Mouse (Mus musculus): ENCODE data around the gene Slc9b1. TPM values are rescaled to one million over a fixed set of nuclear protein-coding genes. Genes with fewer than 3 reads are reported as not detected.

Gene Slc9b1
- under 1 TPM in 1 of 2 experiments, not detected in 1; 0.64 TPM for total RNA-seq (2021)

DNA sequence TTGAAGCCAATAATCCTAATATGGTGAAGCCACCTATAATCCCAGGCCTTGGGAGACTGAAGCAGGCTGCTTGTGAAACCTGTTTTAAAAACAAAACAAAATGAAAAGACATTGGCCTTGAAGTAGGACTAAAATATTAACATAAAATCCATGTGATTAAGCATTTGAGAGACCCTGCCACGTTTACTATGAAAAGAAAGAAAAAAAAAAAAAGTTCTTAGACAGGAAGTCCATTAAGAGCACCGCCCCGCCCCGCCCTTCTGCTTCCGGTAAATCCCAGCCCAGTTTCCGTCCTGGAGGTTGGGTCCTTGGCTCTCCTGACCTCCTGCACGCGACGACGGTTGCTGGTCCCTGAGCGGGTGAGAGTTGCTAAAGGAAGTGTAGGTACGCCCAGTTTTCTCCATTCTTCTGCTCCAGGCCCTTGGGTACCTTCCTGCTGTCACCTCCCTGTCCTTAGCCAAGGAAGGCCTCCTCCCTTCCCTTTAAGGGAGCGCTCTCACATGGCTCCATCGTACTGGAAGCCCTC, at the start of gene Slc9b1:
Gene Slc9b1 (plus strand): TSS at position 291 of the 526 bp plus-strand sequence.
- DNase-seq (ENCODE audit: low spot score in 2 of 2) = no peak
- intact Hi-C loops (cut with DNase I) = no loop called here

DNA sequence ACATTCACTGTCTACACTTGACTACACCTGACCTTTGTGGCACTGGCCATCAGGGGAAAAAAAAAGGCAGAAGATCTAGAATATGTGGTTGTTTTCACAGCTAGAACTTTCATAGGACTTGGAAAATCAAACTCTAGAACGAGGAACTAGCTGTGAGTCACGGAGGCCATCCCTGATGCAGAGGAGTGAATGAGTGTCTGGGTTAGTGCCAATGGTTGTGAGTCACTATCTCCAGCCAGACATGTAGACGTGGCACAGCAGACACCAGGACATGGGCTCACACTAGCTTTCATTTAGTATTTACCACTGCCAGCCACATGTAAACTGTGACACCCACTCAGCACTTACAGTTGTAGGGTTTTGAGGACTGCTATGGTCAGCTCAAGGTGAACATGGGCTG, 49.3 kb upstream of the Slc9b1 start:
- peak; percentile 11 to 43 for DNase-seq (ENCODE audit: low spot score in 2 of 2)
- intact Hi-C loops (cut with DNase I) = no loop called here

DNA sequence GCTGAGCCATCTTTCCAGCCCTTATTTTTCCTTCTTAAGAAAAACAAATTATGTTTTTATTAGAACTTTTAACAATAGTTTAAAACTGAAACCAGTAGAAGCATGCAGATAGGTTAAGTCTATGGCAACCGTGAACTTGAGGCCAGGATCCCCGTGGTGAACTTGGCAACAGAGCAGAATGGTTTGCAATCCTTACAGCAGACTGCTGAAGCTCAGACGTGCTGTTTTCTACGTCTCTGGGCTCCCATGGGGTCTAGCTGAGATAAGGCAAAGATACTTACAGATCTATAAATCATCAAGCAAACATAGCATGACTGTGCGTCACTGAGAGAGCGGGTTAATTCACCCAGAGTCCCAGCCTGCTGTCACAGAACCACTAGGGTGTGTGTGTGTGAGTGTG, 47.7 kb upstream of the Slc9b1 start:
- DNase-seq (ENCODE audit: low spot score in 2 of 2) = no peak
- intact Hi-C loops (cut with DNase I) = no loop called here

DNA sequence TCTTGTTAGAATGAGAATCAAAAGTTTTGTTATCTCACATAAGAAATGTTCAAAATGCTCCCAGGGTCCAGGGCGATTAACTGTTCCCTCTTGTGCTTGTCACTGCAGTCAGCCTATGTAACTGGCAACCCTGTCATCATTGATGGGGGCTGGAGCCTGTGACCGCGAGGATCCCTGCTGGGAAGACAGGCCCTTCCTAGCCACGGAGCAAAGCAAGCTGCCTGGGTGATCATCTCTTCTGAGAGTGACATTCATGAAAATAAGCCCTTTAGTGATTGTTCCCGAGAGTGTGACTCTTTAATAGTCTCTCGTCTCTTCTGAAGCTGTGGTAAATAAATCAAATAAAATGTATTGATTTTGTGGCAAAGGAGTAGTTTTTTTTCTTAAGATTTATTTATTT, 43.8 kb upstream of the Slc9b1 start:
- intact Hi-C loops (cut with DNase I) = no loop called here
- DNase-seq (ENCODE audit: low spot score in 2 of 2) = no peak

DNA sequence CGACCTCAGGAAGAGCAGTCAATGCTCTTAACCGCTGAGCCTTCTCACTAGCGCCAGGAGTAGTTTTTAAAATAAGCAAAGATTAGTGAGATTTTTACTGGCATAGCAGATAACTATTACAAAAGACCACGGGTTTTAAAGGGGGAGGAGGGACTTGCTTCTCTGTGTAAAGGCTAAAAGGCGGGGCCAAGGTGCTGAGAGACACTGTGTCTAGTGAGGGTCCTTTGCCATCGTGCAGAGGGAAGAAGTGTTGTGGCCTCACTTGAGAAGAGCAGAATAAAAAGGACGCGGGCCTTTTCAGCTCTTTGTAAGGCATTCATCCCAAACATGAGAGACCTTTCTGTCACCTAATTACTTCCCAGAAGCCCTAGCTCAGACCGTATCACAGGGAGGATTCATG, 43.3 kb upstream of the Slc9b1 start:
- intact Hi-C loops (cut with DNase I) = no loop called here
- DNase-seq (ENCODE audit: low spot score in 2 of 2) = no peak

DNA sequence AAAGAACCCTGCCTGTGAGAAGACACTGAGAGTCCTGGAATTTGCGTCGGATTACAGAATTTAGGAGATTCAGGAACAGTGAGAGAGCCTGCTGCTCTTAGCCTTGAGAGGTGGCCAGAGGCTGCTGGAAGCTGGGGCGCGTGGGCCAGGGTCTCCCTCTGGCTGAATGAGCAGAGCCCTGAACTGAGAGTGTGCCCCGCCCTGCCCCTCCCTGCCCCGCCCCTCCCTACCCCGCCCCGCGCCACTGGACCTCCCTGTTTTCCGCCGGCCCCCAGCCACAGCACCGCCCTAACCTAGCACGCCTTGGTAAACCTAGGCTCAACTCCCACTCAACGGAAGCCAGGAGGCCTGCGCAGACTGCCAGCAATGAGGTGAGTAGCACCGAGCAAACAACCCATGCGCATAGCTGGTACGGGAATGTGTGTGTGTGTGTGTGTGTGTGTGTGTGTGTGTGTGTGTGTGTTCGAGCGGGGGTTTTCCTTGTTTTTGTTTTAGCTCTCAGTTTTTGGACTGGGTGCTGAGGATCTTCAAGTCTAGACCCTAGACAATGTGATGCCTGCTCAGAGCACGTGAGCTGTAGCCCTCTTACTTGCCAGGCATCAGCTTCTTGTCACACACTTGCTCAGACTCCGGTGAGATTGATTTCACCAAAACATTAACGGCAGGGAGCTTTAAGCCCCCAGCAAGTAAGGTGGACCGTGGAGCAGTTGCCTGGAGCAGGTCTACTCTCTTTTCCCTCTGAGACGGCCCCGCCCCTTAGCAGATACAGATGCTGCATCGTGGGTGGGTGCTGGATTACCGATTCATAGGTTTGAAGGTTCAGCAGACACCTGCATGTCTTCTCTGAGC, 40.2 kb upstream of the Slc9b1 start, which contains the start of gene Slc9b2:
Gene Slc9b2 (plus strand): TSS at position 290 of the 849 bp plus-strand sequence.
- DNase-seq (ENCODE audit: low spot score in 2 of 2) = peak; percentile 12 to 29
- intact Hi-C loops (cut with DNase I) = no loop called here

DNA sequence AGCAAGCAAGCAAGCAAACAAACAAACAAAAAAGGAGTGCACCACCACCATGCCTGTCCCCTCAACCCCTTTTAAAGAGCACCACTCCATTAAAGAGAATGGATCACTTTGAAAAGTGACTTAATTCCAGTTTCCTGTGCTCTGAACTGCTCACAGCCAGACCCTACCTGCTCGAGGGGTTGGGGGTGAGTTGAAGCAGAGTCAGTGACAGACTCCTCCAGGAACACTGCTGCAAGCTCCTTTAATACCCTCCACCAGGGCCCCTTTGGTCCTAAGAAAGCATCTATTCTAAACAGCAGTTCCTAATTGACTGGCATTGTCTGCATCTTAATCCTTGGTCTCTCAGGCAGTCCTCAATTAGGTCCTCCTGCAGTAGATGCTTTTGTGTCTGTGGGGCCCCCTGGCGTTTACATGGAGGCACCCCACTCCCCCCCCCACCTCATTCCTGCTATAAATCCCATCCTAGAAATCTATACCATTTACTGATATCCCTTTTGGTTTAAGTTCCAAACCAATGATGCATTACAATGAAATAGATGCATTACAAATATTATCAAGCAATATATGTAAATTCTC, 34.8 kb upstream of the Slc9b1 start:
- intact Hi-C loops (cut with DNase I) = no loop called here
- DNase-seq (ENCODE audit: low spot score in 2 of 2) = no peak

DNA sequence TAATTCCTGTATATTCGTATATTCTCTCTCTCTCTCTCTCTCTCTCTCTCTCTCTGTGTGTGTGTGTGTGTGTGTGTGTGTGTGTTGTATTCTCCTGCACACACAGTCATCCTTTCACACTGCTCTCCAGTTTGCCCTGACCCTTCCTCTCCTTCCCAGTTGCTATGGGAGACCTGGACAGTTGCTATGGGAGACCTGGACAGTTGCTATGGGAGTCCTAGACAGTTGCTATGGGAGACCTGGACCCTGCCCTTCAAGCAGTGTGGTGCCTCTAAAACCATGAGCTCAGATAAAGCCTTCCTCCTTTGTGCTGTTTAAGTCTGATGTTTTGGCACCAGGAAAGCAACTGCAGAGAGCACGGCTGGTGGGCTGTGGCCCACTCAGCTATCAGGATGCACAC, 34.1 kb upstream of the Slc9b1 start:
- DNase-seq (ENCODE audit: low spot score in 2 of 2) = no peak
- intact Hi-C loops (cut with DNase I) = no loop called here

DNA sequence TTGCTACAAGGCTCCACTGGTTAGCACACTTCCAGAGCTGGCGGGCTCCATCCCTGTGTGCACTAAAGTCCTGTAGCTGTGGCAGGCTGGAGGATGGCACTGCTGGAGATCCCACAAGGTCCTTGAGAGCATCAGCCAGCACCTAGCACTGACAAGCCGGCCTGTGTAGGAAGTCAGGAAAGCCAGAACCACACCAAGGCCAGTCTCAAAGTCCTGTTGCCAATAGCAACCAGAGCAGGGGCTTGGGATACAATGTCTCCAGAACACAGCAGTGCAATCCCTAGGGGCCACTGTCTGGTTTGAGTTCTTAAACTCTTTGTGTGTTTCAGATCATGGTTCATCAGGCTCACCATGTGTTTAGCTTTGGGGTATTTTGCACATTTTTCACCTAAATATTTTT, 33.0 kb upstream of the Slc9b1 start:
- intact Hi-C loops (cut with DNase I) = no loop called here
- DNase-seq (ENCODE audit: low spot score in 2 of 2) = no peak

DNA sequence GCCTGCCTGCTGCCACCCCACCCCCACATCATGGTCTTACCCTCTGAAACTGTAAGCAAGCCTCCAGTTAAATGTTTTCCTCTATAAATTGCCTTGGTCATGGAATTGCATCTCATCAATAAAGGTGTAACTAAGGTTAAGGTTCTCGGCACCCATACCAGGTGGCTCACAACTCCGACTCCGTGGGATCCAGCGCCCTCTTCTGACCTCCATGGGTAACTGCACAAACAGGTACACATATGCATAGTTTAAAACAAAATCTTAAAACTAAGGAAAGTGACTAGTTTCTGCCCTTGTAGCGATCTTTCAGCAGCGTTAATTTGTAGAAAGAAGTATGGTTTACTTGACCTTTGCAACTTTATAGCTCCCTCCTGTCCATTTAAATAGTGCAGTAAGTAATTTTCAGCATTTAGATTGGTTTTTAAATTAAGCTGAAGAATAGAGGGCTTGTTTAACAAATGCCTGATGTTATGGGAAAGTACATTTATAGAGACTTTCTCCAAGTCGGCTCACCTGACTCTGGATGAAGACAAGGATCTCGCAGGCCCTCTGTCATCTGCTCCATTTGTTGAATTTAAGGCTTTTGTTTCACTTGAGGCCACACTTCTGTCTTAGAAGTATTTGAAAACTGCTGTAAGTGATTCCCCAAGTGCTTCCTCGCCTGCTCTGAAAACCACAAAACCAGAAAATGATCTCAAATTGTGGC, 32.0 kb upstream of the Slc9b1 start:
- intact Hi-C loops (cut with DNase I) = no loop called here
- DNase-seq (ENCODE audit: low spot score in 2 of 2) = no peak

DNA sequence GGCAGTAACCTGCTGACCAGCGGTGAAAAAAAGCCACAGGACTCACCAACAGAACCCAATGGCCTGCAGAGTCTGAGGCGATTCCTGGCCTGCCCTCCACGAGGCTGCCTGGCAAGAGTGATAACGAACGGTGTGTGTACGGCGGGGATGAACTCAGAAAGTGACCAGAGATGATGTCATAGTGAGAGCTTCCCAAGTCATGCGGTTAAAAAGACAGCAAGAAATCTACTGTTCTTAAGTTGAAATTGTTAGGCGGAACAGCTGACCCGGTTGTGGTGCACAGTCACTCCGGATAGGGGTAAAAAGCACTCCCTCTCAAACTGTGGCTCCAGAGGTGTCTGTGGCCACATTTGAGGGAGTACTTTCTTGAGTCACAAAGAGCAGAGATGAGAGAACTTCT, 29.5 kb upstream of the Slc9b1 start:
- intact Hi-C loops (cut with DNase I) = no loop called here
- DNase-seq (ENCODE audit: low spot score in 2 of 2) = no peak

DNA sequence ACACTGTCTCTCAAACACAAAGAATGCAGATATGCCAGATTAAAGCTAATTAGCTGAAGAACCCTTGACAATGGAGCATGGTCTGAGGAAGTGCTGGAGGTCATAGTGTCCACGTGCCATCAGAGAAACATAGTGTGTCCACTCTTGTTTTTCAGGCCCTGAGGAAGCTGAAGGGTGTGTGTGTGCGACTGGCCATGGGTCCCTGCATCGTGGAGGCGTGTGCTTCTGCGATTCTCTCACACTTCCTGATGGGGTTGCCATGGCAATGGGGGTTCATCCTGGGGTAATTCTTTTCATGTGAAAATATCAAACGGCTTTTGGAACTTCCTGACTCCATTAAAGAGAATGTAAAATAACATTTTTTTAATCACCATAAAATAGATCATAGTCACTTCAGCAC, 23.5 kb upstream of the Slc9b1 start:
- DNase-seq (ENCODE audit: low spot score in 2 of 2) = no peak
- intact Hi-C loops (cut with DNase I) = no loop called here

DNA sequence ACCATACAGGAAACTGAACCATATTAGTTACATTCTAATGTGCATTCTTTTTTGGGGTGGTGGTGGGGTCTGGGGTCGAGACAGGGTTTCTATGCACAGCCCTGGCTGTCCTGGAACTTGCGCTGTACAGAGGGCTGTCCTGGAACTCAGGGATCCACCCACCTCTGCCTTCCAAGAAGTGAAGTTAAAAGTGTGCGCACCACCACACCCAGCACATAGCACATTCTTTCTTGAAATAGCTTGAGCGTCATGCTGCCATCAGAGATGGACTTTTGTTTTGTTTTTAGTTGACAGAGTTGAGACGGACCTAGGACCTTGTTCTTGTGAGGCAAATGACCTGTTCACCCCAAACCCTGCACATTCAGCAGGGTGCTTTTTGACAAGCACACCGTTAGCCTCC, 20.7 kb upstream of the Slc9b1 start:
- intact Hi-C loops (cut with DNase I) = no loop called here
- DNase-seq (ENCODE audit: low spot score in 2 of 2) = no peak

DNA sequence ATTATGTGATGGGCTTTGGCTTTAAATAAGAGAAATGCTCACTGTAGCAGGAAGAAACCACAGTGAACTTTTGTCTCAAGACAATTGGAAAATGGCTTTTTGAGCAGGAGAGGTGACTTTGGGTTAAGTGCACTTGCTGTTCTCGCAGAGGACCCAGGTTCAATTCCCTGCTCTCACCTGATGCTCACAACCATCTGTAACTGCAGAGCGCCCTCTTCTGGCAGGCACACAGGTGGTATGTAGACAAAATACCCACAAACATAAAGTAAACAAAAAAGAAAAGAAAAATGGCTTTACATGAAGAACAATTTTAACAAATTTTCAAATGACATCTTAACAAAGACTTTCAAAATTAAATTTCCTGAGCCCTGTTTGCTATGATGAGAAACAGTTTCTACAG, 20.2 kb upstream of the Slc9b1 start:
- no peak for DNase-seq (ENCODE audit: low spot score in 2 of 2)
- intact Hi-C loops (cut with DNase I) = no loop called here

DNA sequence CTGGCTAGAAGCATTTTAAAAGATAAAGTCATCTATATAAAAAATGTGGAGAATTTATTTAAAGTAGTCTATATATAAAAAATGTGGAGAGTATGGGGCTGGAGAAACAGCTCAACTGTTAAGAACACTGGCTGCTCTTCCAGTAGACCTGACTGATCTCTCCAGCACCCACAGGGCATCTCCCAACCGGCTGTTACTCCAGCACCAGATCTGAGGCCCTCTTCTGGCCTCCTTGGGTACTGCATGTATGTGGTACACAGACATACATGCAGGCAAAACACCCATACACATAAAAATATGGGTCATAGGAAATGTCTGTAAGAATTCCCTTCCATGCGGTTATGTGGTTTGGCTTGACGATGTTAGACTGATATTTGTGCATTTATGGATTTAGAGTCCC, 19.3 kb upstream of the Slc9b1 start:
- no peak for DNase-seq (ENCODE audit: low spot score in 2 of 2)
- intact Hi-C loops (cut with DNase I) = no loop called here

DNA sequence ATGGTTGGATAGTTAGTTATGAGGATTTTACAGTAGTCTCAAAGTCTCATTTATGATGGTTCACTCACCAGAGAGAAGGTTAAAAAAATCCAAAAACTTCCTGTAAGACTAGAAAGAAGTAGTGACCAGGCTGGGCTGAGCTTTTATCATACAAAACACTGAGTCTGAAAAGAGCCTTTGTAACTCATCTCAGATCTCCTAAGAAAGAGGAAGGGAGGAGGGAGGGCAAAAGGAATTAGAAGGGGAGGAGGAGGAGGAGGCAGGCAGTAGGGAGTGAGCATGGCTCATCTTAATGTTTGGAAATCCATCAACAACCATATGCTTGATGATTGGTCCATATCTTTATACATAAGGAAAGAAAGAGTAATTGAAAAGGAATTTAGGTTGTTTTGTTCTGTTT, 15.1 kb upstream of the Slc9b1 start:
- intact Hi-C loops (cut with DNase I) = no loop called here
- no peak for DNase-seq (ENCODE audit: low spot score in 2 of 2)

DNA sequence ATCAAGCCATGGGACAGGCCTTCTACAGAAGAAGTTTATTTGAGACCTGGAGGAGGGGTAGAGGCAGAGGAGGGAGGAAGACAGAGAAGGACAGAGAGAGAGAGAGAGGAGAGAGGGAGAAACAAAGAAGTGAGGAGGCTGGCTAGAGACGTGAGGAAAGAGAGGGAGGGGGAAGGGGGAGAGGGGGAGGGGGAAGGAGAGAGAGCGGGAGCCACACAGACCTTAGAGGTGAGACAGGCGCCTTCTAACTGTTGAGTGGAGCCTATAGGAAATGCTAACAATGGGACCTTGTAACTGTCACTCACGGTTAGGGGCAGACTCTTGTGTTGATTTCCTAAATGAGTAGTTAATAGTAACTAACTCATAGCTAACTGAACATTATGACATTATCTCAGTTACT, 14.1 kb upstream of the Slc9b1 start:
- DNase-seq (ENCODE audit: low spot score in 2 of 2) = no peak
- intact Hi-C loops (cut with DNase I) = no loop called here

DNA sequence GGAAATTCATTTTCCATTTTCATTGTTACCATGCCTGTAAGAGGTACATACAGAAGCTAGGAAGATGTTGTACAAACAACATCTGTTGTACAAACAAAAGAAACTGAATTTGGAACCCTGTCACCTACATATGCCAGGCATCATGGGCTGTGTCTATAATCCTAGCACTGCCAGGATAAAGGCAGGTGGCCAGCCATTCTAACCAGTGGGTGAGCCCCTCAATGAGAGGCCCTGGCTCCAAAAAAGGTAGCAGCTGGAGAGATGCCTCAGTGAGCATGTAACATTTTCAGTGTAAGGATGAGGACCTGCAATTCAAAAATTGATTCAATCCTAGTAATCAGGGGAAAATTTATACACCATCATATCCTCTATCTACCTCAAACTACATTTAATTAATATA, 1.2 kb downstream of the Slc9b1 start:
- no peak for DNase-seq (ENCODE audit: low spot score in 2 of 2)
- intact Hi-C loops (cut with DNase I) = no loop called here

DNA sequence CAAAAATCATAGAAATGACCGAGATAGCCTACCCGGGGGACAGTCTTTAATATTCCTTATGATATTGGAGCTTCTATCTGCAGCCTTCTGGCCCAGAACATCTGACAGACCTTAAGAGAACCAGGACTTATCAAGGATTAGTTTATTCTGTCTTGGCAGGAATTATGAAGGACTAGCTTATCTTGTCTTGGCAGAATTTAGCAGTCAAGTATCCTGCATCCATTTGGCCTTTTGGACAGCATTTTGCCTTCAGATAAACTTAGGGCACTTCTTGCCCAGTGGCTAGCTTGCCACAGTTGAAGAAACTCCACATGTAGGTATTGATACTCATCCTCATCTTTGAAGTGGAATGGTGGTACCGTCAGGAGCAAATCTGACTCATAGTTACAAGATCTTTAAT, 4.0 kb downstream of the Slc9b1 start:
- intact Hi-C loops (cut with DNase I) = no loop called here
- no peak for DNase-seq (ENCODE audit: low spot score in 2 of 2)

DNA sequence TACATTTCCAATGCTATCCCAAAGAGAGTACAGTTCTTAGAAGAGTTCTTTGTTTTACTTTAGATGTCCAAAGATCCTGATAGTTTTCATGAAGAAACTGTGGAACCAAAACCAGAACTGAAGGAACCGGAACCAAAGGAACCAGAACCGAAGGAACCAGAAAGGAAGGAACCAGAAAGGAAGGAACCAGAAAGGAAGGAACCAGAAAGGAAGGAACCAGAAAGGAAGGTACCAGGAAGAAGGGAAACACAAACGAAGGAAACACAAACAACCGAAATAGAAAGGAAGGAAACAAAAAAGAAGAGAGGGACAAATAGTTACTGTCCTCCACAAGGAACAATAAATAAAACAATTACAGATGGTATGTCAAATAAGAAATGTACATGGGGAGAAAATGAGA, 9.6 kb downstream of the Slc9b1 start:
- intact Hi-C loops (cut with DNase I) = no loop called here
- DNase-seq (ENCODE audit: low spot score in 2 of 2) = no peak

DNA sequence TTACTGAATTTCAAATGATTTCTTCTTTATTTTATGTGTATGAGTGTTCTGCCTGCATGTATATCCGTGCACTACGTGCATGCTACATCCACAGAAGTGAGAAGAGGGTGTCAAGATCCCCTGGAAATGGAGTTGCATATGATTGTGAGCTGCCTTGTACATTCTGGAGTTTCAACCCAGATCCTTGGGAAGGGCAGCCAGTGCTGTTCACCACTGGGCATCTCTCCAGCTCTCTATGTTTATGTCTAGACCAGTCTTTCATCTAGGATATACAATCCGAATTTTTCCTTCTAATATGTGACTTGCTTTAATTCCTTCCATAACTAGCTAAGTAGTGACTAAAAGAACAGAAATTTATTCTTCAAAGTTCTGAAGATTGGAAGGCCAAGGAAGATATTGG, 28.0 kb downstream of the Slc9b1 start:
- intact Hi-C loops (cut with DNase I) = no loop called here
- DNase-seq (ENCODE audit: low spot score in 2 of 2) = no peak
